Mouse (Mus musculus): ENCODE measurements around the gene Cbfb. TPM values are rescaled to one million over a fixed set of nuclear protein-coding genes. Genes with fewer than 3 reads are reported as not detected.

Gene Cbfb
- total and polyA plus RNA-seq, 3 experiments: 31.4 to 182 (median 81.9) TPM

- ATAC-seq (ENCODE audit: extremely low read depth, insufficient number of reproducible peaks, low FRiP score, poor library complexity, severe bottlenecking): peak; percentile 50; the same call in 1 of the 2 replicates
- peaks cover 14% of the 10 kb centered on the region for H3K9me3 ChIP-seq (replicated peaks)
- peak overlapping the region; percentile 93 for H3K4me3 ChIP-seq (ENCODE audit: low read depth, low read length)
- TF ChIP-seq CTCF (IDR thresholded peaks at IDR 0.05; ENCODE audit: low read depth, low read length): no peak
- TF ChIP-seq GATA2 (IDR thresholded peaks at IDR 0.05; ENCODE audit: borderline replicate concordance, low read depth, low read length): no peak
- no peak for TF ChIP-seq POLR2AphosphoS5 (IDR thresholded peaks at IDR 0.05; ENCODE audit: insufficient replicate concordance, low read depth, low read length)
- TF ChIP-seq TAL1 (conservative IDR thresholded peaks at IDR 0.05; ENCODE audit: low read depth, low read length): no peak
- no peak for TF ChIP-seq GATA1 (IDR thresholded peaks at IDR 0.05; ENCODE audit: borderline replicate concordance, low read length)
- peak; percentile 74 for DNase-seq (ENCODE audit: low spot score)
- H3K36me3 ChIP-seq (replicated peaks): peaks cover 53% of the 10 kb centered on the region
- H3K27me3 ChIP-seq (ENCODE audit: insufficient read depth, low read length): peaks cover 8% of the 10 kb centered on the region; the same call in 1 of the 2 replicates
- peaks cover 76% of the 10 kb centered on the region for H3K4me1 ChIP-seq (ENCODE audit: insufficient read depth, low read depth, low read length)
These were observed 94.7 kb downstream of the Cbfb start for GRCm38 (mm10) chr8:105265128-105265527.

GRCm38 (mm10) chr8:105266775-105267174 is 96.3 kb downstream of the Cbfb start:
- peaks cover 37% of the 10 kb centered on the region for H3K36me3 ChIP-seq (replicated peaks)
- H3K9me3 ChIP-seq (replicated peaks): peaks cover 10% of the 10 kb centered on the region
- H3K4me3 ChIP-seq (ENCODE audit: low read depth, low read length): peak overlapping the region; percentile 45; the same call in 1 of the 2 replicates
- peaks cover 19% of the 10 kb centered on the region for H3K27me3 ChIP-seq (ENCODE audit: insufficient read depth, low read length)
- DNase-seq (ENCODE audit: low spot score) (peak; percentile 62), ATAC-seq (ENCODE audit: extremely low read depth, insufficient number of reproducible peaks, low FRiP score, poor library complexity, severe bottlenecking) (peak; percentile 35)
- TF ChIP-seq GATA2 (IDR thresholded peaks at IDR 0.05; ENCODE audit: borderline replicate concordance, low read depth, low read length): no peak
- H3K4me1 ChIP-seq (ENCODE audit: insufficient read depth, low read depth, low read length): peaks cover 77% of the 10 kb centered on the region

Other genes with a start within 250 kb of the Cbfb start
Only the 20 nearest of the 24 such genes appear.
- gene Ces2g, start 209.0 kb upstream of the Cbfb start, total RNA-seq (2014; fragmentation: Nextera tagmentation): 7.3 and 67.0 TPM in 2 replicates
- 1.1 and 2.0 TPM in 2 replicates for gene Ces2g, start 209.0 kb upstream of the Cbfb start, total RNA-seq (2017)
- gene Ces2g, start 209.0 kb upstream of the Cbfb start, polyA plus RNA-seq (2012): 0.32 and 0.55 TPM in 2 replicates
- not detected in 2 replicates for gene Ces2h, start 169.8 kb upstream of the Cbfb start, total RNA-seq (2014; fragmentation: Nextera tagmentation)
- gene Ces2h, start 169.8 kb upstream of the Cbfb start, total RNA-seq (2017): not detected in 2 replicates
- gene Ces2h, start 169.8 kb upstream of the Cbfb start, polyA plus RNA-seq (2012): not detected in 2 replicates
- gene Ces3a, start 122.1 kb upstream of the Cbfb start, total RNA-seq (2014; fragmentation: Nextera tagmentation): not detected in 2 replicates
- not detected in 2 replicates for gene Ces3a, start 122.1 kb upstream of the Cbfb start, total RNA-seq (2017)
- not detected in 2 replicates for gene Ces3a, start 122.1 kb upstream of the Cbfb start, polyA plus RNA-seq (2012)
- not detected in 2 replicates for gene Ces3b, start 86.9 kb upstream of the Cbfb start, total RNA-seq (2014; fragmentation: Nextera tagmentation)
- gene Ces3b, start 86.9 kb upstream of the Cbfb start, total RNA-seq (2017): 0.12 and 0.22 TPM in 2 replicates
- gene Ces3b, start 86.9 kb upstream of the Cbfb start, polyA plus RNA-seq (2012): not detected in 2 replicates
- not detected in 2 replicates for gene Ces4a, start 38.9 kb upstream of the Cbfb start, total RNA-seq (2014; fragmentation: Nextera tagmentation)
- gene Ces4a, start 38.9 kb upstream of the Cbfb start, total RNA-seq (2017): not detected in 2 replicates
- gene Ces4a, start 38.9 kb upstream of the Cbfb start, polyA plus RNA-seq (2012): not detected in 2 replicates
- gene D230025D16Rik, start 54.5 kb downstream of the Cbfb start, total RNA-seq (2014; fragmentation: Nextera tagmentation): 35.2 and 37.5 TPM in 2 replicates
- 27.2 and 28.8 TPM in 2 replicates for gene D230025D16Rik, start 54.5 kb downstream of the Cbfb start, total RNA-seq (2017)
- 4.0 and 5.0 TPM in 2 replicates for gene D230025D16Rik, start 54.5 kb downstream of the Cbfb start, polyA plus RNA-seq (2012)
- gene B3gnt9, start 84.5 kb downstream of the Cbfb start, total RNA-seq (2014; fragmentation: Nextera tagmentation): 4.8 and 5.9 TPM in 2 replicates
- gene B3gnt9, start 84.5 kb downstream of the Cbfb start, total RNA-seq (2017): 6.2 and 7.4 TPM in 2 replicates
- 4.4 and 7.0 TPM in 2 replicates for gene B3gnt9, start 84.5 kb downstream of the Cbfb start, polyA plus RNA-seq (2012)
- 12.5 and 14.2 TPM in 2 replicates for gene Tradd, start 93.9 kb downstream of the Cbfb start, total RNA-seq (2014; fragmentation: Nextera tagmentation)
- 20.8 and 23.4 TPM in 2 replicates for gene Tradd, start 93.9 kb downstream of the Cbfb start, total RNA-seq (2017)
- 27.9 and 30.0 TPM in 2 replicates for gene Tradd, start 93.9 kb downstream of the Cbfb start, polyA plus RNA-seq (2012)
- gene Fbxl8, start 94.0 kb downstream of the Cbfb start, total RNA-seq (2014; fragmentation: Nextera tagmentation): 6.8 and 8.0 TPM in 2 replicates
- gene Fbxl8, start 94.0 kb downstream of the Cbfb start, total RNA-seq (2017): 6.0 and 6.9 TPM in 2 replicates
- gene Fbxl8, start 94.0 kb downstream of the Cbfb start, polyA plus RNA-seq (2012): 8.9 and 9.6 TPM in 2 replicates
- gene Hsf4, start 99.1 kb downstream of the Cbfb start, total RNA-seq (2014; fragmentation: Nextera tagmentation): 0.49 and 0.68 TPM in 2 replicates
- 0.70 and 0.93 TPM in 2 replicates for gene Hsf4, start 99.1 kb downstream of the Cbfb start, total RNA-seq (2017)
- 0.33 and 0.39 TPM in 2 replicates for gene Hsf4, start 99.1 kb downstream of the Cbfb start, polyA plus RNA-seq (2012)
- 0.39 and 0.60 TPM in 2 replicates for gene Nol3, start 105.5 kb downstream of the Cbfb start, total RNA-seq (2014; fragmentation: Nextera tagmentation)
- 0.41 and 0.49 TPM in 2 replicates for gene Nol3, start 105.5 kb downstream of the Cbfb start, total RNA-seq (2017)
- gene Nol3, start 105.5 kb downstream of the Cbfb start, polyA plus RNA-seq (2012): 0.60 and 0.77 TPM in 2 replicates
- 7.8 and 9.0 TPM in 2 replicates for gene 4931428F04Rik, start 119.2 kb downstream of the Cbfb start, total RNA-seq (2014; fragmentation: Nextera tagmentation)
- gene 4931428F04Rik, start 119.2 kb downstream of the Cbfb start, total RNA-seq (2017): 2.6 and 2.8 TPM in 2 replicates
- 1.5 and 2.0 TPM in 2 replicates for gene 4931428F04Rik, start 119.2 kb downstream of the Cbfb start, polyA plus RNA-seq (2012)
- gene Exoc3l, start 125.4 kb downstream of the Cbfb start, total RNA-seq (2014; fragmentation: Nextera tagmentation): 1.4 and 3.2 TPM in 2 replicates
- gene Exoc3l, start 125.4 kb downstream of the Cbfb start, total RNA-seq (2017): 1.5 and 2.8 TPM in 2 replicates
- gene Exoc3l, start 125.4 kb downstream of the Cbfb start, polyA plus RNA-seq (2012): 2.6 and 2.7 TPM in 2 replicates
- 228 and 274 TPM in 2 replicates for gene E2f4, start 127.0 kb downstream of the Cbfb start, total RNA-seq (2014; fragmentation: Nextera tagmentation)
- gene E2f4, start 127.0 kb downstream of the Cbfb start, total RNA-seq (2017): 40.1 and 42.5 TPM in 2 replicates
- gene E2f4, start 127.0 kb downstream of the Cbfb start, polyA plus RNA-seq (2012): 69.8 and 79.2 TPM in 2 replicates
- gene Elmo3, start 134.9 kb downstream of the Cbfb start, total RNA-seq (2014; fragmentation: Nextera tagmentation): 2.2 and 3.5 TPM in 2 replicates
- gene Elmo3, start 134.9 kb downstream of the Cbfb start, total RNA-seq (2017): 0.49 and 1.6 TPM in 2 replicates
- gene Elmo3, start 134.9 kb downstream of the Cbfb start, polyA plus RNA-seq (2012): 0.63 and 0.76 TPM in 2 replicates
- 12.3 and 15.5 TPM in 2 replicates for gene Lrrc29, start 155.6 kb downstream of the Cbfb start, total RNA-seq (2014; fragmentation: Nextera tagmentation)
- gene Lrrc29, start 155.6 kb downstream of the Cbfb start, total RNA-seq (2017): 4.6 and 4.8 TPM in 2 replicates
- gene Lrrc29, start 155.6 kb downstream of the Cbfb start, polyA plus RNA-seq (2012): 1.3 and 1.6 TPM in 2 replicates
- 26.7 and 35.5 TPM in 2 replicates for gene Tmem208, start 155.7 kb downstream of the Cbfb start, total RNA-seq (2014; fragmentation: Nextera tagmentation)
- 37.8 and 54.5 TPM in 2 replicates for gene Tmem208, start 155.7 kb downstream of the Cbfb start, total RNA-seq (2017)
- 19.5 and 25.2 TPM in 2 replicates for gene Tmem208, start 155.7 kb downstream of the Cbfb start, polyA plus RNA-seq (2012)
- 2.3 and 4.7 TPM in 2 replicates for gene Fhod1, start 177.3 kb downstream of the Cbfb start, total RNA-seq (2014; fragmentation: Nextera tagmentation)
- 1.7 and 3.3 TPM in 2 replicates for gene Fhod1, start 177.3 kb downstream of the Cbfb start, total RNA-seq (2017)
- gene Fhod1, start 177.3 kb downstream of the Cbfb start, polyA plus RNA-seq (2012): 6.0 and 6.1 TPM in 2 replicates
- gene Slc9a5, start 178.2 kb downstream of the Cbfb start, total RNA-seq (2014; fragmentation: Nextera tagmentation): 0.68 and 1.2 TPM in 2 replicates
- gene Slc9a5, start 178.2 kb downstream of the Cbfb start, total RNA-seq (2017): 0.46 and 0.49 TPM in 2 replicates
- 0.87 and 0.99 TPM in 2 replicates for gene Slc9a5, start 178.2 kb downstream of the Cbfb start, polyA plus RNA-seq (2012)
- not detected in 2 replicates for gene Plekhg4, start 202.6 kb downstream of the Cbfb start, total RNA-seq (2014; fragmentation: Nextera tagmentation)
- gene Plekhg4, start 202.6 kb downstream of the Cbfb start, total RNA-seq (2017): 0.11 TPM in 1 of 2 replicates, not detected in the other
- gene Plekhg4, start 202.6 kb downstream of the Cbfb start, polyA plus RNA-seq (2012): 0.01 TPM in 1 of 2 replicates, not detected in the other